ENCODE assay signal across 18 mouse cellular contexts in genomic region chr15:8842129-8842528, GRCm38 (mm10).
"Had no signal": no experiment of that assay in that cellular context is flagged by ENCODE, and none has a peak within 500 bp of the region (broad histone marks: within the 10 kb centered on the region; RNA-seq: fewer than 3 reads in every experiment).

No protein-coding gene starts in this region.

- H3K4me2 ChIP-seq: kidney, embryonic 15.5 days; limb, embryonic 13.5 days; liver, embryonic 13.5 days; midbrain, embryonic 12.5 days; midbrain, embryonic 15.5 days; neural tube, embryonic 13.5 days had no signal

- H3K27ac ChIP-seq: kidney, embryonic 15.5 days; left cerebral cortex, adult 2 months; limb, embryonic 13.5 days; liver, embryonic 13.5 days; midbrain, embryonic 12.5 days; midbrain, embryonic 15.5 days; neural tube, embryonic 13.5 days had no signal

- H3K4me1 ChIP-seq: liver, embryonic 13.5 days; midbrain, embryonic 12.5 days; midbrain, embryonic 15.5 days; neural tube, embryonic 13.5 days had no signal

- H3K9ac ChIP-seq: kidney, embryonic 15.5 days; limb, embryonic 13.5 days; liver, embryonic 13.5 days; midbrain, embryonic 12.5 days; midbrain, embryonic 15.5 days; neural tube, embryonic 13.5 days had no signal

- H3K27me3 ChIP-seq: kidney, embryonic 15.5 days; limb, embryonic 13.5 days; liver, embryonic 13.5 days; midbrain, embryonic 12.5 days; midbrain, embryonic 15.5 days; neural tube, embryonic 13.5 days had no signal

- ATAC-seq: lung, postnatal 0 days; midbrain, embryonic 15.5 days had no signal

- H3K9me3 ChIP-seq: kidney, embryonic 15.5 days; limb, embryonic 13.5 days; liver, embryonic 13.5 days; midbrain, embryonic 12.5 days; midbrain, embryonic 15.5 days; neural tube, embryonic 13.5 days had no signal

- H3K4me3 ChIP-seq: kidney, embryonic 15.5 days; left cerebral cortex, adult 2 months; limb, embryonic 13.5 days; liver, embryonic 13.5 days; midbrain, embryonic 12.5 days; midbrain, embryonic 15.5 days; myocyte; neural tube, embryonic 13.5 days had no signal

- DNase-seq: kidney, adult 8-10 months; kidney, postnatal 10 days; kidney, postnatal 36 days; layer of hippocampus, postnatal 36 days; liver, embryonic 13.5 days; lung, adult 2 months; lung, postnatal 36 days; retina, postnatal 1 day; thymus, adult 18-20 months; thymus, postnatal 36 days had no signal

- H3K36me3 ChIP-seq: kidney, embryonic 15.5 days; limb, embryonic 13.5 days; liver, embryonic 13.5 days; midbrain, embryonic 12.5 days; midbrain, embryonic 15.5 days; neural tube, embryonic 13.5 days had no signal
